Comparison of ENCODE assay signal across 25 mouse cellular contexts in genomic region chr15:93990139-93990538, GRCm38 (mm10).
"Had no signal": no experiment of that assay in that cellular context is flagged by ENCODE, and none has a peak within 500 bp of the region (broad histone marks: within the 10 kb centered on the region; RNA-seq: fewer than 3 reads in every experiment).

No protein-coding gene starts in this region.

- ATAC-seq: hindbrain, postnatal 0 days; intestine, embryonic 16.5 days; liver, embryonic 12.5 days had no signal

- DNase-seq: gastrocnemius, postnatal 14 days; gastrocnemius, postnatal 36 days; heart, adult 11 months; heart, adult 2 months; heart, postnatal 14 days; heart, postnatal 36 days; kidney, adult 11 months; kidney, adult 2 months; kidney, adult 9 months; kidney, postnatal 14 days; kidney, postnatal 36 days; layer of hippocampus, adult 9-11 months; layer of hippocampus, postnatal 36 days; left cerebral cortex, postnatal 4 days had no signal

- H3K4me1 ChIP-seq: heart, embryonic 13.5 days; heart, embryonic 15.5 days; kidney, embryonic 15.5 days; limb, embryonic 13.5 days; limb, embryonic 15.5 days; liver, embryonic 12.5 days had no signal

- H3K9me3 ChIP-seq: heart, embryonic 13.5 days; heart, embryonic 15.5 days; kidney, embryonic 15.5 days; limb, embryonic 13.5 days; limb, embryonic 15.5 days; liver, embryonic 12.5 days had no signal

- H3K4me2 ChIP-seq: heart, embryonic 11.5 days; heart, embryonic 13.5 days; heart, embryonic 15.5 days; kidney, embryonic 15.5 days; limb, embryonic 13.5 days; limb, embryonic 15.5 days; liver, embryonic 12.5 days had no signal

- H3K9ac ChIP-seq: heart, embryonic 13.5 days; heart, embryonic 15.5 days; kidney, embryonic 15.5 days; limb, embryonic 13.5 days; limb, embryonic 15.5 days; liver, embryonic 12.5 days; liver, embryonic 14.5 days had no signal

- H3K27me3 ChIP-seq: heart, embryonic 13.5 days; heart, embryonic 15.5 days; kidney, embryonic 15.5 days; limb, embryonic 13.5 days; limb, embryonic 15.5 days; liver, embryonic 12.5 days had no signal

- H3K36me3 ChIP-seq: heart, embryonic 13.5 days; heart, embryonic 15.5 days; kidney, embryonic 15.5 days; limb, embryonic 13.5 days; limb, embryonic 15.5 days; liver, embryonic 12.5 days had no signal

- H3K4me3 ChIP-seq: heart, adult 2 months; heart, embryonic 13.5 days; heart, embryonic 15.5 days; kidney, embryonic 15.5 days; limb, embryonic 13.5 days; limb, embryonic 15.5 days; liver, embryonic 12.5 days had no signal

- H3K27ac ChIP-seq: heart, adult 2 months; heart, embryonic 13.5 days; heart, embryonic 15.5 days; hindbrain, postnatal 0 days; kidney, embryonic 15.5 days; kidney, postnatal 0 days; limb, embryonic 13.5 days; limb, embryonic 15.5 days; liver, embryonic 12.5 days; liver, embryonic 14.5 days had no signal
